Mouse (Mus musculus) liver, adult 2 months (tissue): ENCODE measurements around the gene Cpa5.

Source experiments
- CTCF ChIP-seq: fragments of 200-500 bp; IDR thresholded peaks from 2 replicates; pipeline ENCODE4 v1.5.1; 2011; ENCODE audit warnings: low read depth, low read length, control low read depth
- POLR2A ChIP-seq: fragments of 200-500 bp; IDR thresholded peaks from 2 replicates; pipeline ENCODE4 v1.6.1; 2011; ENCODE audit warnings: low read length, control low read depth; ENCODE audit not compliant: insufficient read depth; ENCODE audit errors: extremely low read depth

- no peak for TF ChIP-seq CTCF
- no peak for TF ChIP-seq POLR2A
These were observed 9.8 kb downstream of the Cpa5 start for GRCm38 (mm10) chr6:30620591-30620990.
